Mouse (Mus musculus) hindbrain, embryonic 12.5 days (tissue): ENCODE measurements at regions not wholly inside any gene's neighbourhood (a gene's known extent, or its start where the extent isn't known, plus 50 kb on each side); places are given as distances from the start of the nearest gene placed in this dataset.

ENCODE experiments used
- ATAC-seq: fragments of 200-750 bp; cut with Nextera tagmentation; 2 replicates; pipeline ENCODE4 v1.8.0; 2017; ENCODE audit warnings: moderate TSS enrichment; ENCODE audit not compliant: low FRiP score
- H3K27ac ChIP-seq: fragments of 300-500 bp; sonication (generic); 2 replicates; pipeline ENCODE4 v1.5.1; 2016; ENCODE audit warnings: mild to moderate bottlenecking
- H3K27me3 ChIP-seq: fragments of 300-500 bp; sonication (generic); 2 replicates; pipeline ENCODE4 v1.6.1; 2016; ENCODE audit warnings: mild to moderate bottlenecking
- H3K36me3 ChIP-seq: fragments of 300-500 bp; sonication (generic); 2 replicates; pipeline ENCODE4 v1.6.1; 2016; ENCODE audit warnings: mild to moderate bottlenecking
- H3K4me1 ChIP-seq: fragments of 300-500 bp; sonication (generic); 2 replicates; pipeline ENCODE4 v1.6.1; 2016
- H3K4me2 ChIP-seq: fragments of 300-500 bp; sonication (generic); replicated peaks from 2 replicates; pipeline ENCODE4 v1.6.1; 2016; ENCODE audit warnings: mild to moderate bottlenecking
- H3K4me3 ChIP-seq: fragments of 300-500 bp; sonication (generic); 2 replicates; pipeline ENCODE4 v1.5.1; 2016; ENCODE audit warnings: mild to moderate bottlenecking
- H3K9ac ChIP-seq: fragments of 300-500 bp; sonication (generic); 2 replicates; pipeline ENCODE4 v1.6.1; 2016; ENCODE audit warnings: mild to moderate bottlenecking, moderate library complexity
- H3K9me3 ChIP-seq: fragments of 300-500 bp; sonication (generic); replicated peaks from 2 replicates; pipeline ENCODE4 v1.6.1; 2016; ENCODE audit warnings: mild to moderate bottlenecking
- WGBS: fragments of 180-500 bp; shearing (Covaris S2); methylation state at CpG from one replicate; pipeline ENCODE4 v1.1.7; 2016; 5-methylcytosine and 5-hydroxymethylcytosine counted together

DNA sequence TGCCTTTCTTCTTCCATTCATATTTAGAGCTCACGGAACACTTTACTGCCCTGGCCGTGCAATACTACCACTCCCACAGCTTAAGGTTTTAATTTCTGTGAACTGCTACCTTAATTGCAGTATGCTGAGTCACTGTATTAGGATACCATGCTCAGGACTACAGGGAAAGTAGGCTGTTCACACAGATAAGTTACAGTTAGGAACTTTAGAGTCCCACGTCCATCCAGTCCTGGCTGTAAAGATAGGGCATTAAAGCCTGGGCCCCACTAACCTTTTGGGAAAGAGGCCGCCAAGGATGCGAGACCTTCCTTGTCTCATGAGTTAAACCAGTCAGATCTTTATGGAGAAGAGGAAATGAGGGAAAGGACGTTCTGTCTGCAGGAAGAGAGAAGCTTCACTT, 574.6 kb downstream of the Stpg2 start:
- Histone ChIP-seq H3K4me2 (no peak overlapping the region), H3K9ac (no peak overlapping the region), H3K4me1 (0 out of 2 replicates have a peak, but pooled peaks cover 3% of the 10 kb centered on the region), H3K27me3 (no peaks in the 10 kb centered on the region), H3K27ac (no peak overlapping the region), H3K36me3 (no peaks in the 10 kb centered on the region), H3K4me3 (no peak overlapping the region), H3K9me3 (no peaks in the 10 kb centered on the region)
- whole genome bisulfite sequencing: 84% methylated on average over 5 of the region's 6 CpGs
- ATAC-seq: no peak

DNA sequence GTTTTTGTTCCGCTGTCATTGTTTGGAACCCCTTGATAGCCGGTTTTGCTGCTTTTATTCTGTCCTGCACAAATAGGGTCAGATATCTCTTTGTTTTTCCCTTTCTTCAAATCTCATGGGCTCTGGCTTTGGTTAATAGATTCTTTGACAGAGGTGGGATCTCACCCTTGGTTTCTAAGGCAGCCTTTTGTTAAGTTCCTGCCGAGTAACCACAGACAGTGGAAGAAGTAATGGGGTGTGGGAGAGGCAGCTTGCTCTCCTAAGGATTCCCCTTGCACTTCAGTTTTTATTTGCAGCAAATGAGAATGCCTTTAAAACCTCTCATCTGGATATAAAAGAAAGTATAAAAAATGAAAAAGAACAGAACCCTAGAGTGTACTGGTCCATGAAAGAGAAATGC, 577.9 kb downstream of the Stpg2 start:
- Histone ChIP-seq H3K4me3 (no peak overlapping the region), H3K4me2 (no peak overlapping the region), H3K4me1 (0 out of 2 replicates have a peak, but pooled peaks cover 3% of the 10 kb centered on the region), H3K9ac (no peak overlapping the region), H3K36me3 (no peaks in the 10 kb centered on the region), H3K27ac (no peak overlapping the region), H3K27me3 (no peaks in the 10 kb centered on the region), H3K9me3 (no peaks in the 10 kb centered on the region)
- ATAC-seq: no peak
- 34% methylated on average over 3 of the region's 3 CpGs for WGBS

DNA sequence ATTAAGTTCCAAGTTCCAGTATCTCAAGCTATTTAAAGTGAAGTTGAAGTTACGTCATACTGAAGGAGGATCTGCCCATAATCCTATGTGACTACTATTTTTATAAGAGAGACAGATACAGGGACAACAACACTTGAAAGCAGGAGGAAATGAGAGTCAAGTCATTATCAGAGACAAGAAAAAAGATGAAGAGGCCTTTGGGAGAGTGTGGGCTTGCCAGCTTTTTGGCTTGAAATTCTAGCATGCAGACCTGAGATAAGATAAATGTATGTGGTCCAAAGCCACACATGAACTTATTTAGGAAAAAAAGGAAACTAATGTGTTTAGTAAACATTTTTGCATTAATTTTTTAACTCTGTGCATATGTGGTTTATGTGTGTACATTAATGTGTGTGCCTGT, 581.0 kb downstream of the Stpg2 start:
- Histone ChIP-seq H3K4me2 (no peak overlapping the region), H3K9ac (no peak overlapping the region), H3K4me3 (no peak overlapping the region), H3K27ac (no peak overlapping the region), H3K36me3 (no peaks in the 10 kb centered on the region), H3K27me3 (no peaks in the 10 kb centered on the region), H3K4me1 (0 out of 2 replicates have a peak, but pooled peaks cover 3% of the 10 kb centered on the region), H3K9me3 (no peaks in the 10 kb centered on the region)
- no peak for ATAC-seq
- 91% methylated on average over 1 of the region's 1 CpGs for WGBS

DNA sequence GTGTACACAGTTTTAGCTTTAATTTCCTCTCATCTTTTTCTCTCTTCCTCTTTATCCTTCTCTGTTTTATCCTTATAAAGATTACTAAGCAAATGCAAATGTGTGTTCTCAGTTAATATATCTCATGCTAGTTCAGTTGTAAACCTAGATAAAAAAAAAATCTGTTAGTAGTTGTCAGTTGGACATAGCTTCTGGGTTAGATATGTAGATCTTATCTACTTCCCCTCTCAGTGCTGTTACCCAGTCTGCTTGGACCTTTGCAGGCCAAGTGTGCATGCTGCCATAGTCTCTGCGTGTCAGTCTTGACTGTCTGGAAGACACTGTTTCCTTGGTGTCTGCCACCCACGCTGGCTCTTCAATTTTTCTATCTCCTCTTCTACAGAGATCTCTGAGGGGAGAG, 583.4 kb downstream of the Stpg2 start:
- Histone ChIP-seq H3K27ac (no peak overlapping the region), H3K9me3 (no peaks in the 10 kb centered on the region), H3K9ac (no peak overlapping the region), H3K27me3 (no peaks in the 10 kb centered on the region), H3K4me1 (0 out of 2 replicates have a peak, but pooled peaks cover 1% of the 10 kb centered on the region), H3K36me3 (no peaks in the 10 kb centered on the region), H3K4me3 (no peak overlapping the region), H3K4me2 (no peak overlapping the region)
- ATAC-seq: no peak
- WGBS: 83% methylated on average over 2 of the region's 2 CpGs

DNA sequence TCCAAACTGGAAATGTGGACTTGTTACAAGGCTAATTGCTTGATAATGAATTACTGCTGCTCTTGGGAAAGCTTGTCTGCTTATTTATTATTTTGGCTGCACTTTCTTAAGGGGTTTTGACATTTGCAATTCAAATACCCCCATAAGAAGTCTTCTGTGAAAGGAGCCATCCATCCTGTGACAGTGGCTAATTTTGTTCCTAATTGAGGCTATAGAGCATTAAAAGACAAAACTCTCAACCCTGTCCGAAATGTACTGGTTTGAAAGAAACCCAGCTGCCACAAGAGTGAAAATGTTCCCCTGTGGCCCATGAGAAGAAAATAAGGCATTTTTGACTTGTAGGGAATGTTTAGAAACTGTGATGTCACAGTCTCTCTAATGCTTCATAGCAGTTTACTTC, 591.2 kb downstream of the Stpg2 start:
- H3K4me1 ChIP-seq: no peaks in the 10 kb centered on the region

DNA sequence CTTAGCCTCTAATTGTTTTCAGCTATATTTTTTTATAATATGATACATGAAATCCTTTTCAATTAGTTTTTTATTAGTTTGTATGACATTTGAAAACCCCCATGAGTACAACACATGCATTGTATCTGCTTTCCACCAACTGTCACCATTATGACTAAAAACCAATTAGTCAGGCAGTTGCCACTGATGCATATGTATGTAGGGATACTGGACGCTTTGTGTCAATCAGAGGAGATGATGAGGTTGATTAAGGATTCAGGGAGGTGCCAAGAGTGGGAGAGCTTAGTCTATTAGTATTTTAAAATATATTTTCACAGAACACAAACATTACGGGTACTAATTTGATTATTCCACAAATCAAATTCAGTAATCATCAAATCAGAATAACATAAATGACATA, 593.6 kb downstream of the Stpg2 start:
- Histone ChIP-seq H3K4me3 (no peak overlapping the region), H3K4me1 (peaks cover 5% of the 10 kb centered on the region; the same call in 1 of the 2 replicates), H3K27ac (no peak overlapping the region), H3K4me2 (no peak overlapping the region), H3K9me3 (no peaks in the 10 kb centered on the region), H3K27me3 (no peaks in the 10 kb centered on the region), H3K36me3 (no peaks in the 10 kb centered on the region), H3K9ac (no peak overlapping the region)
- 79% methylated on average over 2 of the region's 2 CpGs for WGBS
- ATAC-seq: peak; percentile 39; the same call in 1 of the 2 replicates

More for the DNA sequence above, 591.2 kb downstream of the Stpg2 start:
- ATAC-seq: no peak
- no peak overlapping the region for H3K4me2 ChIP-seq
- H3K27ac ChIP-seq: no peak overlapping the region
- WGBS: 27% methylated on average over 1 of the region's 1 CpGs
- H3K4me3 ChIP-seq: no peak overlapping the region
- no peaks in the 10 kb centered on the region for H3K36me3 ChIP-seq
- H3K9me3 ChIP-seq: no peaks in the 10 kb centered on the region
- H3K9ac ChIP-seq: no peak overlapping the region
- H3K27me3 ChIP-seq: no peaks in the 10 kb centered on the region

DNA sequence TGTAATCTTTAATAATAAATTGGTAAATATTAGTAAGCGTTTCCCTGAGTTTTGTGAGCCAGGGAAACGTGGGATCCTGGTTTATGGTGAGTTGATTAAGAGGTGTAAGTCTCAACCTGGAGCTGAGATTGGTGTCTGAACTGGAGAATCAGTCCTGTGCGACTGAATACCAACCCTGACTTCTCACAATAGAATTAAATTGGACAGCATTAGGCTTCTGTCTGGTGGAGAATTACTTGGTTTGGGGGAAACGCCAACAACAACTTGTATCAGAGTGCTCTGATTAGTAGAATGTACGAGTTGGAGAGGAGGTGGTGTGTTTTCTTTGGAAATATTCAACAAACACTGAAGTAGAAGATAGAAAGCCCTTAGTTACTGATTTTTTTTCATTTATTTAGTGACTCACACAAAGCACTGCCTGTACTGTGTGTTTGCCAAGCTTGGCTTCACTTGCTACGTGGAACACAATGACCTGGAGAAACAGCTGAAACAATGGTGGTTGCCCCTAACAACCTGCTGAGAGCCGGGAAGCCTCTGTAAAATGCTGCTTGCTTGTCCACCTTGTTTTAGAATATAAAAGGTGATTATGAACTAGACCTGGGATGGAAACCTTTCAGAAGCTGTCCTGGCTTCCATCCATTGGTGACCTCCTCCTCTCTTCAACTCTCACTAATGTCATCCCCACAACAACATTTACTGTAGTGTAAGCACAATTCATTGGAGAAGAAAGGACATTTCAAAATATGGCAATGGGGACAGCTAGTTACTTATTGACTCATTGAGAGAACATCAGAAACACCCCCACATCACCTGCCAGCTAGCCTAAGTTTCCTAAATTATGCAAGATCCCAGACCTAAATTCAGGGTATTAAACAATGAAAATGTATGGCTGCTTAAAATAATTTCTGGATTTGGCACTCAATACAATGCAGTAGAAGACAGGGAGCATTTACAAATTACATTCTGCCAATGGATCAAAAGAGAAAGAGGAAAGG, 597.5 kb downstream of the Stpg2 start:
- Histone ChIP-seq H3K4me3 (no peak overlapping the region), H3K36me3 (no peaks in the 10 kb centered on the region), H3K4me1 (peaks cover 5% of the 10 kb centered on the region; the same call in 1 of the 2 replicates), H3K9ac (no peak overlapping the region), H3K9me3 (no peaks in the 10 kb centered on the region), H3K27me3 (no peaks in the 10 kb centered on the region), H3K4me2 (no peak overlapping the region), H3K27ac (no peak overlapping the region)
- 43% methylated on average over 7 of the region's 7 CpGs for WGBS
- ATAC-seq: no peak

DNA sequence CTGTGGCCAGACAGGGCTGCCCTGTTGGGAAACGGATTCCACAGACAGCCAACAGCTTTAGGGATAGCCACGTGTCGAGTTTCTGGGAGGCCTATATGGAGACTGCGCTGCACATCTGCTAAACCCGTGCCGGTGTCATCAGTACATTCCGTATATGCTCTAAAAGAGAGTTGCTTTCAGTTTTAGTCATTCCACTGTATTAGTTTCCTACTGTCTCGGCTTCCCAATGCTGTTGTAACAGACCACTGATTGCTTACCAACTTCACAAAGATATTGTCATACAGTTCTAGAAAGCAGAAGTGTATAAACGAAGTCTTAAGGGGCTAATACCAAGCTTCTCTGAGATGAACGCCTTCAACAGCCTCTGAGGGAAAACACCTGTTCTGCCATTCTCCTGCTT, 622.5 kb downstream of the Stpg2 start:
- H3K27me3 ChIP-seq: no peaks in the 10 kb centered on the region
- H3K36me3 ChIP-seq: no peaks in the 10 kb centered on the region
- no peak overlapping the region for H3K4me2 ChIP-seq
- H3K4me1 ChIP-seq: no peaks in the 10 kb centered on the region
- H3K27ac ChIP-seq: no peak overlapping the region
- H3K4me3 ChIP-seq: no peak overlapping the region
- WGBS: 85% methylated on average over 10 of the region's 10 CpGs
- no peaks in the 10 kb centered on the region for H3K9me3 ChIP-seq
- H3K9ac ChIP-seq: no peak overlapping the region
- ATAC-seq: no peak

DNA sequence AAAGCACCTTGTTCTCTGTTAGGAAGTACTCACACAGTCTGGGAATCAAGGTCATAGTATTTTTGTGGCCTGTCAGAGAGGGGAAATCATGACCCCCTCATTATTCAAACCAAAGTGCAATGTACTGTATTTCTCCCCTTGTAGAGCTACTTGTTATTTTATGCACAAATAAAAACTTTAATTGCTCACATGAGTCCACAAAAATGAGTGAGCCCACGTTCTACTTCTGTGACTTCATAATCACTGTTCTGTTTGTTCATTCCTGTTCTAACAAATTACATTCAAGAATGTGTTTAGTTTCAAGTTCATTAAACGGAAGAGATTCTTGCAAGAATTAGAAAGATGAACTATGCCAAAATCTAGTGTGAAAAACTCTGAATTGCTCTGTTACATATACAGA, 623.1 kb downstream of the Stpg2 start:
- Histone ChIP-seq H3K36me3 (no peaks in the 10 kb centered on the region), H3K27ac (no peak overlapping the region), H3K4me2 (no peak overlapping the region), H3K9ac (no peak overlapping the region), H3K9me3 (no peaks in the 10 kb centered on the region), H3K4me1 (no peaks in the 10 kb centered on the region), H3K27me3 (no peaks in the 10 kb centered on the region), H3K4me3 (no peak overlapping the region)
- 89% methylated on average over 2 of the region's 2 CpGs for WGBS
- no peak for ATAC-seq

DNA sequence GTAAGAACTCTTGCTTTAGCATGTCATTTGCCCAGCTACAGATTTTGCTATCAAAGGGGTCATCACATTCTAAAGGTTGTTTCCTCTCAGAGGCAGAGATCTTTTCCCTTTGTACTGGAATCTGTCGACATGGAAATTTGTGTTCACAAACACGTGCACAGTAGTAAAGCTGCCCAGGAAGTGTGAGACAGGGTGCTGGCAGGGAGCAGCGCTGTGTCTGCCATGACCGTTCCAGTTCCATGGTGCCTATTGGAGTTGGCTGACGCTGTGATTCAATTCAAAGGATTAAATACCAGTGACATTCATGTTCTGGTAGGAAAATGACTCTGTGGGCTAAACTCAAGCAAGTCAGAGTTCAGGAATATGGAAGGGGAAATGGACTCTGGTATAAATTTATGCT, 627.1 kb downstream of the Stpg2 start:
- Histone ChIP-seq H3K9me3 (no peaks in the 10 kb centered on the region), H3K4me3 (no peak overlapping the region), H3K4me1 (no peaks in the 10 kb centered on the region), H3K27ac (no peak overlapping the region), H3K4me2 (no peak overlapping the region), H3K36me3 (no peaks in the 10 kb centered on the region), H3K27me3 (no peaks in the 10 kb centered on the region), H3K9ac (no peak overlapping the region)
- no peak for ATAC-seq
- WGBS: 89% methylated on average over 5 of the region's 5 CpGs

DNA sequence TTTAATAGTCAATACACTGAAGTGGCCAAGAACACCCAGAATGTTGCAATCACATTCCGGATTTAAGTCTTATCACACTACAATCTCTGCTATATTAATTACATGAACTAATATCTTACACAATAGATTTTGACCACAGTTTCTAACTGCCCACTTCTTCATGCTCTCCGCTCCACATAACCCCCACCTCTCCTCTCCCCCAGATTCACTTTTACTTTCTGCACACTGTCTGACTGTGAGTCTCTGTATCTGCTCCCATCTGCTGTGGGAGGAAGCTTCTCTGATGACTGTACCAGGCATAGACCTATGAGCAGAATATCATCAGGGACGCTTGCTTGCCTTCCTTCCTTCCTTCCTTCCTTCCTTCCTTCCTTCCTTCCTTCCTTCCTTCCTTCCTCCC, 636.5 kb downstream of the Stpg2 start:
- H3K4me3 ChIP-seq: no peak overlapping the region
- H3K4me1 ChIP-seq: no peaks in the 10 kb centered on the region
- no peak overlapping the region for H3K27ac ChIP-seq
- H3K4me2 ChIP-seq: no peak overlapping the region
- H3K9me3 ChIP-seq: no peaks in the 10 kb centered on the region
- ATAC-seq: no peak
- no peaks in the 10 kb centered on the region for H3K36me3 ChIP-seq
- 92% methylated on average over 3 of the region's 3 CpGs for WGBS
- H3K9ac ChIP-seq: no peak overlapping the region
- no peaks in the 10 kb centered on the region for H3K27me3 ChIP-seq

DNA sequence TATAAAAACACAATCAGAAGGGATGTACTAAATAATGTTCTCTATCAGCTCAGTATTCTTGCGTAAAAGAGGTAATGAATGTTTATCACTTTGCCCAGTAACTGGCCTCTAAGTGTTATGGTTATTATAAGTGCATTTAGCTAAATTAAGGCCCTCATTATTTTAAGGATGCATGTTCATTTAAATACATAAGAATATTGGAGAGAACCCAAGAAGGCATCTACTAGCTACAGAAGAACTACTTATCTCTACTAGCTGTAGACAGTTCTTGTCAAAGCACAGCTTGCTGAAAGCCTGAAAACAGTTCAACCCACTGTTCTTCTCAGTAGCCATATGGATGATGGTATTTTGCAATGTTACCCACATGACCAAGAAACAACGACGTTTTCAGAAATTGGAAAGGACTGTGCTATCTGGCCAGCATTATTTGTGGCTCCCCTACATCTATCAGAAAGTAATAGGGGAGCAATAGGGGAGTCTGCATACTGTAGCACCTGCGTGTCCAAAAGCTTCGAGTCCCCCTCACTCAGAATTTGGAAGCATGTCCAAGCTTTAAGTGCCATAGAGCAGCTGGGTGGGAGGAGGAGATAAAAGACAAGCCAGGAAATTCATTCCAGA, 637.6 kb downstream of the Stpg2 start:
- H3K27ac ChIP-seq: no peak overlapping the region
- no peaks in the 10 kb centered on the region for H3K4me1 ChIP-seq
- no peaks in the 10 kb centered on the region for H3K36me3 ChIP-seq
- WGBS: 86% methylated on average over 5 of the region's 5 CpGs
- no peak overlapping the region for H3K9ac ChIP-seq
- no peak for ATAC-seq
- H3K4me3 ChIP-seq: no peak overlapping the region
- H3K4me2 ChIP-seq: no peak overlapping the region
- no peaks in the 10 kb centered on the region for H3K9me3 ChIP-seq
- no peaks in the 10 kb centered on the region for H3K27me3 ChIP-seq
